Mouse (Mus musculus) thymus, postnatal 10 days (tissue): ENCODE data around the gene Olfr160.

Experiments used
- DNase-seq, 2 experiments: peaks; one replicate each; pipeline ENCODE4 v3.0.0; 2021; ENCODE audit warnings: low spot score in 2 of 2

Olfr160 gene

DNA sequence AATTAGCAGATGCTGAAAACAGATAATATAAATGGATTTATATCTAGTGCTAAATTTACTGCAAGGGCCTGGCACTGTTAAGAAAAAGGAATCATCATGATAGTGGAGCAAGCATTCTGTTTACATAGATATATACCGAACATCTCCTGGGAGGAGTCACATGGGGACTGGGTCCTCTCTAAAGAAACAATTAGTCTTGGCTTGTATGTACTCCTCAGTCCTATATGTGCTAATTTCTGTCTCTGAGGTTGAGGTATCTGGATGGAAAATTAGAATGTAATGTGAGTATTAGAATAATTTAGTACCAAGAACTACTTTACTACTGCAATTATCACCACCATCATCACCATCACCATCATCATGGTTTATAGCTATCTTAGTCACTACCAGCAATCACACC lies at the start of gene Olfr160:
Gene Olfr160 (minus strand): TSS at position 101 of the 400 bp plus-strand sequence.
- no peak for DNase-seq

DNA sequence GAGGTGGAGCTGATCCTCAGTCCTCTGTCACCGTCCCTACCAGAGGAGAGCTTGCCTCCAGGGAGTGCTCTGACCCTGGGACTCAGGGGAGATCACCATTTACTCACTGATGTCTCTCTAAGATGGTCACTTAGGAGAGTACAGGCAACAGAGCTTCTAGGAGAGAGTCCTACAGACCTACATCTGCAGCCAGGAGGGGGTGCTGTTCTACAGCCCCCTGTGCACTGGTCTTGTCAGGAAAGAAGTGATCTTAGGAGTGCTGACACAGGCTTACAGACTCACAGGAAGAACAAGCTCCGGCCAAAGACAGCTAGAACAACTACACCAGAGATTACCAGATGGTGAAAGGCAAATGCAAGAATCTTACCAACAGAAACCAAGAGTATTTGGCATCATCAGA lies 46.5 kb upstream of the Olfr160 start:
- no peak for DNase-seq

DNA sequence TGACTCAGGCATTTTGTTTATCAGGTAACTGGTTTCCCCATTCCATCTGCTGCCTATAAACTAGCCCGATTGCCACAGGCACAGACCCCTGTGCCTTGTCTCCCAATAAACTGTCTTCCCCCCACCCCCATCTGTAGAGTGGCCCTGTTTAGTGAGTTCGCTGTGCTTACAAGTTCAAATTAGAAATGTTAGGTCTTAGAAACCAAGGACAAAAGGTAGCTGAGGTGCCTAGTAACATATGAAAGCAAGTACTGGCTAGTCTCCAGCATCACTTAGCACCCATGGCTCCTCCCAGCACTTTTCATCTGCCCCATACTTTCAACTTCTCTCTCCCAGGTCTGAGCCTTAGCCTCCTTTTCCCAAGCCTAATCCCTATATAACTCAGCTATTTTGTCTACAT lies 45.7 kb upstream of the Olfr160 start:
- no peak for DNase-seq

DNA sequence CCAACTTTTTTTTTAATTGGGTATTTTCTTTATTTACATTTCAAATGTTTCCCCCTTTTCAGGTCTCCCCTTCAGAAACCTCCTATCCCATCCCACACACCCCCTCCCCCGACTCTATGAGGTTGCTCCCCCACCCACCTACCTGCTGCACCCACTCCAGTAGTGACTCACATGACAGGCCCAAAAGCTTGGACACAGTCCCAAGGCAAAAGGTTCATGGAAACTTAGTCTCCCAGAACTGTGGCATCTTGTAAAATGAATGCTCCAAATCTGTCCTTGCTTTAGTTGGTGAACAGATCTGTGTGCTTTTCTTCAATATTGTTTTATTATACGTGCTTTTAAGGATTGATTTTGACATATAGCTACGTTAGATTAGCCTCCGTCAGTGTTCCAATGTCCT lies 36.0 kb upstream of the Olfr160 start:
- DNase-seq = no peak

DNA sequence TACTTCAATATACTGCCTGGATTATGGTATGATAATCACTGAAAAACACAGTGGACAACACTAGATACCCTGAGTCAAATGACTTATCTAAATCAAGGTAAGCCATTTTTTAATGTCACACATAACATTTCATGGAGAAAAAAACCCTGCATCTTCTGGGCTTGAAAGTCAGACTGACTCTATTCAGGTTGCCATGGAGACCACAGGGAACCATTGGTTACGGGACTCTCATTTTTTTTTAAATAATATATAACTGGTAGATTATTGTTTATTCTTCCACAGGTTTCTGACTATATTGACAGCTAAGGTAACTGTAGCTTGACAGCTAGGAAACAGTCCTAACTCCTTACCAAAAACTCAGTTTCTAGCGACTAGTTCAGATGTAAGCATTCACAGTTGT lies 35.4 kb upstream of the Olfr160 start:
- no peak for DNase-seq

DNA sequence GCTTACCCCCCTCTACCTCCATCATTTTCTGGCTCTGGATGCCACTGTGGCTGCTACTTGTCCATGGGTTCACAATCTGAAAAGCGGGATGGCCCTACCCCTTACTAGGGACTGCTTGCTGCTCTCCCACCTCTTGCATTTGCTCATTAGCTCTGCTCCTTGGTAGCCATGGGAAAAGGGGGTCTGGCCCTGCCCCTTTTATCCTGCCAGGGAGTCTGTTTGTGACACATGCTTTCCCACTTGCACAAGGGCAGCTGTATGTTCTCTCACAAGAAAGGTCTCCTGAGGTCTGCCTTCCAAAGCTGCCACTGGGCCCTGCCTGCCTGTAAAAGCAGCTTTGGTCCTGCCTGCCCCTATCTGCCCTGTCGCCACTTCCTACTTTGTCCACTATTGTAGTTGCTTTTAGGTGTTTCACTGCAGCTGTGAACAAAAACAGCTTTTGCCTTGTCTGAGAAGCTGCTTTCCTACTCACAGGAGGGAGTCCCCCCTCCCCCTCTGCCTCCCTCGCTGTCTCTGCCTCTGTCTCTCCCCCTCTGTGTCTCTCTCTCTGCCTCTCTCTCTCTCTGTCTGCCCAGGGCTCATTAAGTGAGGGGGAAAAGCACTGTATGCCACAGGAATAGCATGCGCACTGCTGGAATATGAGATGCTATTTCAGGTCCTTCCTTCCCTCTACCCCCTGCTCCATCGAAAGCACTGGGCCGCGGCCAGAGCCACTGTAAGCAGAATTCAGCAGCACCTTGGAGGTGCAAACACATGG lies 34.4 kb upstream of the Olfr160 start:
- DNase-seq = no peak

DNA sequence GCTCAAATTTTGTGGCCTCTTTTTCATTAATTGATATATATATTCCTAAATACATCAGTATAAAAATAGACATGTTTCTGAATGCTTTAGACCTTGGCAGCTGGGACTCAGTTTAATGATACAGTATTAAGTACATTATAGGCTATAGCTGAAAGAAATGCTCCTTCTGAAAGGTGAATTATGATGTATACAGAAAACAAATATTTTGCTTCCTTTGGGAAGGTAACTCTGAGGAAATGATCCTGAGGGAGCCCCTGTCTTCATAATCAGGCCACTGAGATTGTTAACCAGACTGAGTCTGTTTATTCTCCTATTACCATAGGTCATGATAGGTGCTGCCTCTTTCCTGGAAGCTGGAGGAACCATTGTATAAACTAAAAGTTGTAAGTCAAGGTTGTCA lies 28.8 kb upstream of the Olfr160 start, which contains the start of gene Olfr874:
Gene Olfr874 (plus strand): TSS at position 301 of the 400 bp plus-strand sequence.
- DNase-seq = no peak

DNA sequence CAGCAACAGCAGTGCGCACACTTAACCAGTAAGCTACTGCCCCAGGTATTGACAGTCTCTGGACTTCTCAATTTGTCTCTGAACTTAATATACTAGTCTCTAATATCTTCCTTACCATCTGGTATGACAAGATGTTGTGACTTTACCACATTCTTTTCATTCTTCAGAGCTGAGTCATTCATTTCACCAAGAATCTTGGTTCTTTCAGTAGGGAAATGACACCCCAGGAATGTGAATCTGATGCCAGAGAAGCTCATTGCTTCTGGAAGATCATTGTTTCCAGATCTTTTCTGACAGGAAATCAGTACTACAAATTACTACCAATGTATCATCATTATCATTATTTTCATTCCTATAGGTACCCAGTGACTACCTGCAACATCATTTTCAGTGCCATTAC lies 18.3 kb upstream of the Olfr160 start:
- no peak for DNase-seq

DNA sequence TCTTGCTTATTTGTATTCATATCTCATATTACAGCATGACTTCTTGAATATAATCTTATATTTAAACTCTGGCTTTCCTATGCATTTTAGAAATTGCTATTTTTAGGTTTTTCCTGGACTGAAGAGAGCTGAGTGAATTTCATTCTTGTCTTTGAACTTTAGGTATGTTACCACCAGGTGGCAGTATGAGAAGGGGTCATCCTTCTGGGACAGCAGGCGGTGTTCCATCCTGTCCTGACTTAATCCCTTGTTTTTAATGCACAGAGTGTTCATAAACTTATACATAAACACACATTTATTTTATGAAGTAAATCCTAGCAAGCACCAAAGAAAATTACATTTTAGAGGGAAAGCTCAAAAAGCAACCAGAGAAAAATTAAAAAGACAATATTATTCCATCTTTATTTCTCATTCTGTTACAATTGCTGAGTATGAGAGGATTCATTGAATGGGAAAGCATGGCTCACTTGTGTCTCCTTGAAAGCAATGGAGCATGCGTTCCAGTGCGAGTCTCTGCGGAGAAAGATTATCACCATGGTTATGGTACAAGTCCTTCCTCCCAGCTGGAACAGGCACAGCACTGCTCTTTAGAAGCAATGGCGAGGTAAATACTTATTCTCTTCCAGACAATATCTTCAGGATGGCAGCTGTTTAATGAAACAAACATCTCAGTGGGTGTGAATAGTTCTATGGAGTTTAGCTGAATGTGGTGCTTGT lies 25.9 kb downstream of the Olfr160 start:
- no peak for DNase-seq

DNA sequence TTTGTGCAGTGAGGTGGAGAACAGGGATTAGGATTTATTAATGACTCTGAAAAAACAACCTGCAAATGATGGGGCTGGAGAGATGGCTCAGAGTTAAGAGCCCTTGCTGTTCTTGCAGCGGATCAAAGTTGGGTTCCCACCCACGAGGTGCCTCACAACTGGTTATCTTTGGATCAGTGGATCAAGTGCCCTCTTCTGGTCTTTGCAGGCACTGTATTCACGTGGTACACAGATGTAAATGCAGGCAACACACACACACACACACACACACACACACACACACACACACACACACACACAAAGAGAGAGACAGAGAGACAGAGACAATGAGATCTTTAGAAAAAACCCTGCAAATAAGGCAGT lies 28.1 kb downstream of the Olfr160 start:
- no peak for DNase-seq

DNA sequence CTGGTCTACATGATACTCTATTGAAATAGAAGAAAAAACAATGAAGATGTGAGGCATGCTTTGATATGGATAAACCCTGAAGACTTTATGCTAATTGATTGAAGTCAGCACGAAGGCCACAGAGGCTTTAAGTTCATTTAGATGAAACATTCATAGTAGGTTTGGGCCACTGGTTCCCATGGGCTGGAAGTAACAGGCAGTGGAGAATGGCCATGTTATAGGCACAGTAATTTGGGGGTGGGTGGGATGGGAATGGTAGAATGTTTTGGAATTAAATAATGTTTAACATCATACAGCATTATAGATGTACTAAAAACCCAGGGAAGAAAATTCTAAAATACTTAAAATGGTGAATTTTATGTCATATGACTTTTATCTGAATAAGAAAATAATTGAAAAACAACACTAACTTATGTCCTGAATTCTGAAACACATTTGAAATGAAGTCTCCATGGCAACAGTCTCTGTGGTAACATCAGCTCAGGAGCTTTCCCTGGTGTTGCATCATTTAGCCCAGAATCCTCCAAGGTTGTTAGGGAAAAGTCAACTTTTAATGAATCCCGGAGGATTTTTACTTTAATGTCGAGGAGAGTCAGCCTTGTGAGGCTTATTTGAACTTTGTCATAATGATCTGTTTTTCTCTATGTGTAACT lies 28.6 kb downstream of the Olfr160 start:
- DNase-seq = no peak

DNA sequence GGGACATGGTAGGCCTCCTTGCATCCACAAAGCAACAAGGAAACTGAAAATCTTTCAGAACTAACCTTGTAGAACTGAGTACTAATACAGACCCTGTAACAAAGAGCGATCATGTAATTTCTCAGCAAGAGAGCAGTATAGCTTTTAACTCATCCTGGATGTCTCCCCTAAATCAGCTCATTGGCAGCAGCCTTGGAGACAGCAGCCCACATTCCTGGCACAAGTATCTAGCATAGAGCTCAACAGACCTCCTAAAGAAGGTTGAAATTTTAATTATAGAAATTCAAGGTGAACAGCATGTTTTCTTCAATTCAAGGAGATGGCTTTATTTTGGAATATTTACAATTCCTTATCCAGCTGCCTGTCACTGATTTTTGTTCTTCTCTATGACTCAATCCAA lies 34.9 kb downstream of the Olfr160 start:
- DNase-seq = no peak

DNA sequence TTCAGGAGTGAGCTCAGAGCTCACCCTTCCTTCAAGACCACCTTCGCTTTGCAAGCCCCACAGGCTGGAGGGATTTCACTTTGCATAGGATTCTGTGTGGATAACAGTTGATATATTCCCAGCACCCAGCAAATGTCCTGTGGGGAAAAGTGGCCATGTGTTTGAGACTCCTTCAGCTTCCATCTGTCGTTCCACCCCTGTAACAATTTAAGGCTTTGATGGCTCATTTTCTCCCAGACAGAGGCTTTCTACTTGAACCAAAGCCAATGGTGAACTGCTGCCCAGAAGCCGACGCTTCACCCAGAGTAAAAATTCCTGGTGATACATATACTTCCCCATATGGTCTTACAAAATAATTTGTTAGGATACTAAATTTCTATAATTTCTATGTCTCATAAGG lies 40.8 kb downstream of the Olfr160 start:
- no peak for DNase-seq

DNA sequence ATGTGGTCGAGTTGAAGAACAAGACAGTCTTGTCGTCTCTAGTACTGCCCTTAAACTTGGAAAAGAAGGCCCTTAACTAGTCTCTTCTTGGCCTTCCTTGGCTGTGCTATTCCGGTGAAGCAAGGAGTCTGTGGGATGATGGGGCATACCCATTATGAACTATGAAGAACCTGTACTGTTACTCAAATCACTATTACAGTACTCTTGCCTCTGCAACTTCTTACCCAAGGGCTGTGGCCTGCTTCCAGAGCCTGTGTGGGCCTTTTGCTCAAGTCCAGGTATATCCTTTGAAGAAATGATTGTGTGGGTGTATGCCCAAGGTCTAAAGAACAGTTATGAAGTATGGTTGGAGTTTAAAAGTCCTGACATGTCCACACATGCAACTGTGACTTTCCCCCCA lies 45.8 kb downstream of the Olfr160 start:
- no peak for DNase-seq

DNA sequence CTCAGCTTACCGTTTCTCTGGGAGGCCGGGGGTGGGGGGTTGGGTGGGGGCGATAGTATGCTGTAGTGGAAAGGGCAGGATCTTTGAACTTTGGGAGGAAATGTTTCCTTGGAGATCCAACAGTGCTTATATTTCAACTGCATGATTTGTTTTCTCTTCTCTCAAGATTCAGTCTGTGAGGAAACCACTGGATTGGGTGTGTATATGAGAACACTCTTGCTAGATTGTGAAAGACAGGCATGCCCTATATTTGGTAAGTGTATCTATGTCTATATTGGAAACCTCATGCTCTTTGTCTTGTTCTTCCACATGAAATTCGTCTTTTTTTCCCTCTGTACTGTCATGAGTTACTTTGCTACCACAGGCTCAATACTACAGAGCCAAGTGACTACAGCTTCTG lies 46.4 kb downstream of the Olfr160 start:
- no peak for DNase-seq

DNA sequence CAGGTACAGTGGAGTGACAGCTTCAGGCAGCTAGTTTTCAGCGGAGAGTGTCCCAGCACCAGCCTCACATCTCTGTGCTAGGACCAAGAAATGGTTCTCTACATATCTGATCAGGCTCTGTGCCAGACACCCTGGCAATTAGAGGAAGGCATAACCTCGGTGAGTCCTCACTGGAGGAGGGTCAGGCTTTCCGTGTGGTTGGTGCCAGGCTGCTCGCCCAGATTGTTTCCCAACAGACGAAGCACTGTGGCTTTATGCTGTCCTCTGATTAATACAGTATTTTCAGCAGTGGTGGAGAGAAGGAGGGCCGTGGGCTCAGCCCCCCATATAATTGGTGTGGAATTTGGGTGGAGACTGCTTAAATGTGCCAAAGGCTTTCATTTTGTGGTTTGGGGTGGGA lies 46.9 kb downstream of the Olfr160 start, which contains the start of gene Panx3:
Gene Panx3 (minus strand): TSS at position 121 of the 400 bp plus-strand sequence.
- no peak for DNase-seq

DNA sequence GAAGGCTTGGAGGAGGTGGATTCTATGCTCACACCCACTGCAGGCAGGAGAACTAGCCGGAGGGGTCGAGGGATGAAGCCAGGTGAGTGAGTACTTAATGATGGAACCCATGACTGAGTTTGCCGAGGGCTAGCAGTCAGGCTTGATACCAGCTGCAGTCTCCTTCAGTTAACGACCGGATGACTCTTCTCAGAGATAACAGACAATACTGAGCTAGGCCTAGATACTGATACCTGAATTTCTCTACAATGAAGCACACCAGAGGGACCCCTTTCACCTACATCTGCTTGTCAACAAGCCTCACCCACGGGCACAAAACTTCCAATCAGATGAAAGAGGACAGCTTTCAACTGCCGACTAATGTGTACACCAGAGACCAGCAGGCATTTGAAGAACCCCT lies 50.0 kb downstream of the Olfr160 start:
- no peak for DNase-seq

DNA sequence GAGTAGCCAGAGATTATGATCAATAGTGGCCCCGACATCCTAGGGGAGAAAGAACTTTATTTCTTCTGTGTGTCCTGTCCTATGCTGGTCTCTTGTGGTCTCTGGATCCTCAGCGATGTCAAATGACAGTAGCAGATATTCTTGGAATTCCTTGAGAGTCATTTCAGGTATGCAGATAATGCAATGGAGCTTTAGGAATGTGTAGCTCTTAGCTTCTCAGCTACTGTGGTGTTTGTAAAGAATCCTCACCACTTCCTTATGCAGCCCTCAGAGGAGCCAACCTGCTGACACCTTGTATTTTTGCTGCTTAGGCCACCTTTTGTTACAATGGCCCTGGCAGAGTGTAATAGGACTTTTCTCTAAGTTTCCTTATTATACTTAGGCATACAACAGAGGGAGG lies 51.4 kb downstream of the Olfr160 start:
- no peak for DNase-seq

DNA sequence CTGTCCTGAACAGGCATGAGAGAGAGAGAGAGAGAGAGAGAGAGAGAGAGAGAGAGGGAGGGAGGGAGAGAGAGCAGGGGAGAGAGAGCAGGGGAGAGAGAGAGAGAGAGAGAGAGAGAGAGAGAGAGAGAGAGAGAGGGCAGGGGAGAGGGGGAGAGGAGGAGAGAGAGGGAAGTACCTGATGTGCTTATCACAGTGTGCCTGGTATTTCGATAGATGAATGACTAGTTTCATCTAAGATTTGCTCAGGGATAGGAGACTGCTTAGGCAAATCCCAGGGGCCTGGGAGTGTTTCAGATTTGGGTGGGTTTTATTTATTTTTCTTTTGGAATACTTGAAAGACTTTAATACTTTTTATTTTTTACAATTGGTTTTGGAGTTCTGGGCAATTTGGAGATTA lies 52.8 kb downstream of the Olfr160 start:
- DNase-seq = no peak

DNA sequence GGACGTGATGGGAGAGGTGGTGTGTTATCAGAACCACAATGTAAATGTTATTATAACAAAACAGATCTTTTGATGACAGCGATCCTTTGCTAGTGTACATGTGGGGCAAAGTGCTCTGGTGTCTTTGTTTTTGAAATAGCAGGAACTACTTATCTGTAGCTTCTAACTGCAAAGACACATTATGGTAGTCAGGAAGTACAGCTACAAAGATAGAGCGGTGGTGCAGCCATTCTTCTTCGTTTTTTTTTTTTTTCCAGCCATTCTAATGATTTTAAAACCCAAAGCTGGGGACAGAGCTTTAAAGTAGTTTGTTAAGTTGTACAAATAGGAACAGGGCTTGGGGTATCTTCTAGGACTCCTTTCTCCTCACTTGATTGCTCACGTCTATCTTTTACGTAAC lies 56.6 kb downstream of the Olfr160 start:
- no peak for DNase-seq
